Mouse (Mus musculus) testis, adult 2 months (tissue): ENCODE measurements around the gene Foxj3.

Experiments
- CTCF ChIP-seq: fragments of 200-500 bp; IDR thresholded peaks from 2 replicates; pipeline ENCODE4 v1.5.1; 2012; ENCODE audit warnings: low read depth, mild to moderate bottlenecking, inconsistent platforms, low read length, moderate library complexity; ENCODE audit not compliant: control insufficient read depth, insufficient read depth, insufficient replicate concordance
- POLR2A ChIP-seq: fragments of 200-500 bp; IDR thresholded peaks from 2 replicates; pipeline ENCODE4 v1.6.1; 2012; ENCODE audit warnings: low read depth, mild to moderate bottlenecking, inconsistent platforms, low read length, moderate library complexity; ENCODE audit not compliant: control insufficient read depth

- no peak for TF ChIP-seq POLR2A
- TF ChIP-seq CTCF = no peak
Observed at GRCm38 (mm10) chr4:119524010-119524409, 12.8 kb upstream of the Foxj3 start.
